Mouse (Mus musculus) layer of hippocampus, postnatal 14 days (tissue): ENCODE data around the gene Dgkb. TPM values are rescaled to one million over a fixed set of nuclear protein-coding genes. Genes with fewer than 3 reads are reported as not detected.

Experiments
- DNase-seq, 2 experiments: peaks; one replicate each; pipeline ENCODE4 v3.0.0; 2021 to 2022; ENCODE audit warnings: low spot score in 2 of 2, mixed read lengths in 1 of 2
- total RNA-seq, 2 experiments: library from RNA; stranded (reverse); gene quantifications; 2 replicates each; pipeline ENCODE4 v1.2.3; 2021

The Dgkb gene
- total RNA-seq, 2 experiments from 2014 or later = 127 to 131 TPM

GRCm38 (mm10) chr12:37988066-37988591, 170.6 kb downstream of the Dgkb start:
- DNase-seq = no peak

- DNase-seq = peak in 1 of 2 experiments; percentile 76
Observed at GRCm38 (mm10) chr12:37993221-37993620, 175.7 kb downstream of the Dgkb start.

GRCm38 (mm10) chr12:37996417-37996946, 179.0 kb downstream of the Dgkb start:
- DNase-seq = no peak

- no peak for DNase-seq
Observed at GRCm38 (mm10) chr12:38017674-38018073, 200.1 kb downstream of the Dgkb start.

- no peak for DNase-seq
Observed at GRCm38 (mm10) chr12:38047256-38047655, 229.7 kb downstream of the Dgkb start.

GRCm38 (mm10) chr12:38088224-38088623, 270.7 kb downstream of the Dgkb start:
- no peak for DNase-seq

- DNase-seq = no peak
Observed at GRCm38 (mm10) chr12:38111928-38112327, 294.4 kb downstream of the Dgkb start.

- peak in 1 of 2 experiments; percentile 52 for DNase-seq
Observed at GRCm38 (mm10) chr12:38114990-38115615, 297.6 kb downstream of the Dgkb start.

GRCm38 (mm10) chr12:38123524-38123923, 306.0 kb downstream of the Dgkb start:
- peak in 1 of 2 experiments; percentile 30 for DNase-seq

GRCm38 (mm10) chr12:38125297-38125696, 307.8 kb downstream of the Dgkb start:
- peak; percentile 26 to 69 for DNase-seq

- peak in 1 of 2 experiments; percentile 60 for DNase-seq
Observed at GRCm38 (mm10) chr12:38130209-38130915, 312.8 kb downstream of the Dgkb start.

- DNase-seq = no peak
Observed at GRCm38 (mm10) chr12:38136379-38136778, 318.9 kb downstream of the Dgkb start.

- no peak for DNase-seq
Observed at GRCm38 (mm10) chr12:38140039-38140438, 322.5 kb downstream of the Dgkb start.

GRCm38 (mm10) chr12:38232665-38233064, 415.1 kb downstream of the Dgkb start:
- DNase-seq = no peak

- DNase-seq = no peak
Observed at GRCm38 (mm10) chr12:38268856-38269255, 451.3 kb downstream of the Dgkb start.

GRCm38 (mm10) chr12:38301497-38301896, 484.0 kb downstream of the Dgkb start:
- DNase-seq = peak; percentile 24 to 63

- DNase-seq = peak in 1 of 2 experiments; percentile 8
Observed at GRCm38 (mm10) chr12:38303841-38304240, 486.3 kb downstream of the Dgkb start.

- no peak for DNase-seq
Observed at GRCm38 (mm10) chr12:38304245-38304644, 486.7 kb downstream of the Dgkb start.

GRCm38 (mm10) chr12:38309885-38310284, 492.4 kb downstream of the Dgkb start:
- DNase-seq = no peak

GRCm38 (mm10) chr12:38327729-38328271, 510.3 kb downstream of the Dgkb start:
- DNase-seq = no peak

- no peak for DNase-seq
Observed at GRCm38 (mm10) chr12:38328779-38329178, 511.3 kb downstream of the Dgkb start.

- peak; percentile 57 to 82 for DNase-seq
Observed at GRCm38 (mm10) chr12:38342657-38343056, 525.1 kb downstream of the Dgkb start.
